Mouse (Mus musculus) heart, embryonic 11.5 days (tissue): Measurements from ENCODE around the gene Wdr82. TPM values are rescaled to one million over a fixed set of nuclear protein-coding genes. Genes with fewer than 3 reads are reported as not detected.

Source experiments
- ATAC-seq: fragments of 200-750 bp; cut with Nextera tagmentation; replicated peaks from 2 replicates; pipeline ENCODE4 v1.8.0; 2017; ENCODE audit warnings: moderate library complexity; ENCODE audit not compliant: insufficient number of reproducible peaks, low FRiP score, low TSS enrichment
- H3K27ac ChIP-seq: fragments of 300-500 bp; sonication (generic); 2 replicates; pipeline ENCODE4 v1.5.1; 2014; ENCODE audit warnings: mild to moderate bottlenecking, low read depth, low read length
- H3K27me3 ChIP-seq: fragments of 300-500 bp; sonication (generic); 2 replicates; pipeline ENCODE4 v1.6.1; 2014; ENCODE audit warnings: mild to moderate bottlenecking, low read length, mixed read lengths; ENCODE audit not compliant: control insufficient read depth, insufficient read depth
- H3K36me3 ChIP-seq: fragments of 300-500 bp; sonication (generic); 2 replicates; pipeline ENCODE4 v1.6.1; 2014; ENCODE audit warnings: mild to moderate bottlenecking, low read length, moderate library complexity, mixed read lengths; ENCODE audit not compliant: control insufficient read depth, insufficient read depth
- H3K4me1 ChIP-seq: fragments of 300-500 bp; sonication (generic); 2 replicates; pipeline ENCODE4 v1.6.1; 2014; ENCODE audit warnings: low read length; ENCODE audit not compliant: control insufficient read depth, insufficient read depth
- H3K4me2 ChIP-seq: fragments of 300-500 bp; sonication (generic); 2 replicates; pipeline ENCODE4 v1.6.1; 2014; ENCODE audit warnings: mild to moderate bottlenecking, moderate library complexity
- H3K4me3 ChIP-seq: fragments of 300-500 bp; sonication (generic); 2 replicates; pipeline ENCODE4 v1.5.1; 2014; ENCODE audit warnings: low read depth, low read length
- H3K9ac ChIP-seq: fragments of 300-500 bp; sonication (generic); 2 replicates; pipeline ENCODE4 v1.6.1; 2014; ENCODE audit warnings: mild to moderate bottlenecking, low read depth, low read length, moderate library complexity
- H3K9me3 ChIP-seq: fragments of 300-500 bp; sonication (generic); replicated peaks from 2 replicates; pipeline ENCODE4 v1.6.1; 2016; ENCODE audit warnings: low read length; ENCODE audit not compliant: control insufficient read depth
- WGBS: fragments of 180-500 bp; shearing (Covaris S2); extraction: QIAGEN DNeasy Blood & Tissue Kit; methylation state at CpG from one replicate; pipeline ENCODE4 v1.1.7; 2014; ENCODE audit not compliant: insufficient replicate concordance; 5-methylcytosine and 5-hydroxymethylcytosine counted together
- polyA plus RNA-seq: library from polyadenylated mRNA; unstranded; fragments of >200 nt; fragmentation: Nextera tagmentation; extraction: Ambion mirVana; gene quantifications from 2 replicates; pipeline ENCODE4 v1.2.1, GENCODE M21; 2014

The Wdr82 gene
- polyA plus RNA-seq, 1 experiment from 2014 or later, result 24.4 TPM

- no peaks in the 10 kb centered on the region for H3K9me3 ChIP-seq
- no peak for ATAC-seq
- H3K27ac ChIP-seq, result no peak overlapping the region
- 0 out of 2 replicates have a peak, but pooled peaks cover 3% of the 10 kb centered on the region for H3K36me3 ChIP-seq
- peak overlapping the region; percentile 8; the same call in 1 of the 2 replicates for H3K4me2 ChIP-seq
- 76% methylated on average over 7 of the region's 7 CpGs for WGBS
- H3K9ac ChIP-seq, result no peak overlapping the region
- peaks cover 27% of the 10 kb centered on the region for H3K4me1 ChIP-seq
- no peaks in the 10 kb centered on the region for H3K27me3 ChIP-seq
- no peak overlapping the region for H3K4me3 ChIP-seq
These were observed 35.1 kb downstream of the Wdr82 start for GRCm38 (mm10) chr9:106205713-106206290.

- Histone ChIP-seq H3K27me3 (no peaks in the 10 kb centered on the region), H3K4me1 (peaks cover 31% of the 10 kb centered on the region), H3K36me3 (0 out of 2 replicates have a peak, but pooled peaks cover 3% of the 10 kb centered on the region), H3K4me2 (peak overlapping the region; percentile 31), H3K9ac (0 out of 2 replicates have a peak overlapping the region, but pooled peaks have one; percentile 17), H3K27ac (0 out of 2 replicates have a peak overlapping the region, but pooled peaks have one; percentile 15), H3K9me3 (no peaks in the 10 kb centered on the region), H3K4me3 (no peak overlapping the region)
- ATAC-seq, result no peak
- WGBS, result 58% methylated on average over 2 of the region's 2 CpGs
These were observed 35.8 kb downstream of the Wdr82 start for GRCm38 (mm10) chr9:106206515-106206914.

- no peak overlapping the region for H3K4me2 ChIP-seq
- 81% methylated on average over 5 of the region's 5 CpGs for WGBS
- H3K27me3 ChIP-seq, result no peaks in the 10 kb centered on the region
- no peak for ATAC-seq
- peaks cover 34% of the 10 kb centered on the region for H3K4me1 ChIP-seq
- no peak overlapping the region for H3K9ac ChIP-seq
- no peaks in the 10 kb centered on the region for H3K9me3 ChIP-seq
- no peak overlapping the region for H3K27ac ChIP-seq
- H3K4me3 ChIP-seq, result no peak overlapping the region
- 0 out of 2 replicates have a peak, but pooled peaks cover 3% of the 10 kb centered on the region for H3K36me3 ChIP-seq
These were observed 37.5 kb downstream of the Wdr82 start for GRCm38 (mm10) chr9:106208181-106208580.

- peaks cover 19% of the 10 kb centered on the region for H3K4me1 ChIP-seq
- H3K4me2 ChIP-seq, result no peak overlapping the region
- no peak for ATAC-seq
- H3K9me3 ChIP-seq, result no peaks in the 10 kb centered on the region
- H3K9ac ChIP-seq, result no peak overlapping the region
- 80% methylated on average over 4 of the region's 4 CpGs for WGBS
- H3K27ac ChIP-seq, result no peak overlapping the region
- no peaks in the 10 kb centered on the region for H3K27me3 ChIP-seq
- peaks cover 16% of the 10 kb centered on the region for H3K36me3 ChIP-seq
- no peak overlapping the region for H3K4me3 ChIP-seq
These were observed 39.2 kb downstream of the Wdr82 start for GRCm38 (mm10) chr9:106209954-106210353.

GRCm38 (mm10) chr9:106210853-106211609 lies 40.3 kb downstream of the Wdr82 start:
- H3K36me3 ChIP-seq, result peaks cover 19% of the 10 kb centered on the region

GRCm38 (mm10) chr9:106211680-106212593 lies 41.2 kb downstream of the Wdr82 start:
- Histone ChIP-seq H3K27ac (peak overlapping the region; percentile 0; the same call in 1 of the 2 replicates), H3K4me3 (peak overlapping the region; percentile 16), H3K36me3 (peaks cover 19% of the 10 kb centered on the region), H3K9ac (peak overlapping the region; percentile 24), H3K9me3 (no peaks in the 10 kb centered on the region), H3K27me3 (no peaks in the 10 kb centered on the region), H3K4me1 (peaks cover 10% of the 10 kb centered on the region; the same call in 1 of the 2 replicates), H3K4me2 (peak overlapping the region; percentile 48)
- 20% methylated on average over 37 of the region's 37 CpGs for WGBS
- ATAC-seq, result peak; percentile 37; the same call in 1 of the 2 replicates

More at GRCm38 (mm10) chr9:106210853-106211609, 40.3 kb downstream of the Wdr82 start:
- Histone ChIP-seq H3K9ac (peak overlapping the region; percentile 24), H3K4me1 (peaks cover 14% of the 10 kb centered on the region; the same call in 1 of the 2 replicates), H3K9me3 (no peaks in the 10 kb centered on the region), H3K27ac (peak overlapping the region; percentile 0; the same call in 1 of the 2 replicates), H3K4me2 (peak overlapping the region; percentile 48), H3K27me3 (no peaks in the 10 kb centered on the region), H3K4me3 (peak overlapping the region; percentile 16; the same call in 1 of the 2 replicates)
- ATAC-seq, result no peak
- WGBS, result 48% methylated on average over 9 of the region's 9 CpGs

GRCm38 (mm10) chr9:106212594-106212981 lies 41.9 kb downstream of the Wdr82 start:
- Histone ChIP-seq H3K4me3 (no peak overlapping the region), H3K4me1 (peaks cover 10% of the 10 kb centered on the region; the same call in 1 of the 2 replicates), H3K9me3 (no peaks in the 10 kb centered on the region), H3K9ac (no peak overlapping the region), H3K27me3 (no peaks in the 10 kb centered on the region), H3K27ac (no peak overlapping the region), H3K36me3 (peaks cover 19% of the 10 kb centered on the region), H3K4me2 (peak overlapping the region; percentile 48; the same call in 1 of the 2 replicates)
- WGBS, result 78% methylated on average over 12 of the region's 12 CpGs
- no peak for ATAC-seq
